Mouse (Mus musculus) gastrocnemius, postnatal 4 days (tissue): ENCODE measurements around the gene Foxr1. TPM values are rescaled to one million over a fixed set of nuclear protein-coding genes. Genes with fewer than 3 reads are reported as not detected.
"Not testable (repeated sequence)": the region's sequence is repeated elsewhere in the genome, so short reads cannot be mapped to it uniquely, and the experiment has no call there.

Experiments
- DNase-seq, 2 experiments: peaks; one replicate each; pipeline ENCODE4 v3.0.0; 2021 to 2022; ENCODE audit warnings: low spot score in 2 of 2, mixed read lengths in 2 of 2
- total RNA-seq, 2 experiments: library from RNA; stranded (reverse); gene quantifications; 2 replicates each; pipeline ENCODE4 v1.2.3; 2021

Foxr1 gene
- total RNA-seq, 2 experiments from 2014 or later: not detected

- DNase-seq: no peak
Observed at GRCm38 (mm10) chr9:44417156-44417891, 23.6 kb downstream of the Foxr1 start.

GRCm38 (mm10) chr9:44412781-44413180 is 28.2 kb downstream of the Foxr1 start:
- no peak for DNase-seq

- DNase-seq: no peak
Observed at GRCm38 (mm10) chr9:44412306-44412705, 28.6 kb downstream of the Foxr1 start.

DNA sequence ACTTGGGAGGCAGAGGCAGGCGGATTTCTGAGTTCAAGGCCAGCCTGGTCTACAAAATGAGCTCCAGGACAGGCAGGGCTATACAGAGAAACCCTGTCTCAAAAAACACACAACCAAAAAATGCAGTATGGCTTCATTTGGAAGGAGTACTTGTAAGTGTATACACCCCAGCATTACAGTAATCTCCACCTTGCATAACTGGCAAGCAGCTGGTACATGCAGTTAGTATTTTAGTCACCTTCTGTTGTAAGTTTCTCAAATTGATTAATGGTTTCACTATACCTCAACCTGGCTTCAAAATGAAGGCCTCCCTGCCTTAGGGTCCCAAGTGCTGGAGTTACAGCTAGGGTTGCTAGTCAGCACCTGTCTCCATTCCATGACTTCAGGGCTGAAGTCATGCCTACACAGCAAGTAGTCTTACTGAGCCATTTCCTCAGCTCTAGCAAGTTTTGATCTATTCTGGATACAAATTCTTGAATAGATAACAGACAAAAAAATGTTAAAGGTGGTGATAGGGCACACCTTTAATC is 29.3 kb downstream of the Foxr1 start:
- DNase-seq: no peak

DNA sequence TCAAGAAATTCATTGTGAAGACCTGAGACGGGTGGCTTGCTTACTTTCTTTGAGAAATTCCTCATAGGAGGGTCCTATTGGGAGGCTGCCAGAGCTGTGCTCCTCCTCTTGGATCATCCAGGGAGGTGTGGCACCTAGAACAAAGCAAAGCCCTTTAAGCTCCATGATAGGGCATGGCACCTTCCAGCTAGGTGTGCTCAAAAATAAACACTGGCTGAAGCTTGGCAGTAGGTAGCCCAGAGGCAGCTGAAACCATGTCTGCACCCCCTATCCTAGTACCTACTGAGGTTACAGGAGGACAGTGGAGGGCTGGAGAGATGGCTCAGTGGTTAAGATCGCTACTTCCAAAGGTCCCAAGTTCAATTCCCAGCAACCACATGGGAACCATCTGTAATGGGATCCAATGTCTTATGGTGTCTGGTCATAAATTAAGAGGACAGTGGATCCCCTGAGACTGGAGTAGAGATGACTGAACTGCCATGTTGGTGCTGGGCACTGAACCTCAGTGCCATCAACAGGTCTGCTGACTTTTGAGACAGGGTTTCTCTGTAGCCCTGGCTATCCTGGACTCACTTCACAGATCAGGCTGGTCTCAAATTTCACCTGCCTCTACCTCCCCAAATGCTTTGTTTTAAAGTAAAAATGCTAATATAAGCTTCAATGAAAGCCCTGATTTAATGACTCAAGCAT is 30.1 kb downstream of the Foxr1 start:
- no peak for DNase-seq

DNA sequence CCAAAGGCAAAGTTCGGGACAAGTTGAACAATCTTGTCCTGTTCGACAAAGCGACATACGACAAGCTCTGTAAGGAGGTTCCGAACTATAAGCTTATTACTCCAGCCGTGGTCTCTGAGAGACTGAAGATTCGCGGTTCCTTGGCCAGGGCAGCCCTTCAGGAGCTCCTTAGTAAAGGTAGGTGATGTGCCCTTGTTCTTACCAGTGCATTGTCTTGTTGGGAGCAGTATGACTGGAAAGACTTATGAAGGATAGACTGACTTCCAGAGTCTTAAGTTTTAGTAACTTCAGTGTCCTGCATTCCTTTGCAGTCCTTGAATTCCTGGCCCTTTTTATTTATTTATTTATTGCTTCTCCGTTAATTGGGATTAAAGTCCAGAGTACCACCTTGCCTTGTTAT is 32.2 kb downstream of the Foxr1 start:
- not testable (repeated sequence) for DNase-seq

- DNase-seq: no peak
Observed at GRCm38 (mm10) chr9:44407752-44408097, 33.2 kb downstream of the Foxr1 start.

- peak; percentile 82 to 93 for DNase-seq
Observed at GRCm38 (mm10) chr9:44406906-44407751, 33.8 kb downstream of the Foxr1 start, which contains the start of the genes Rps25 and Trappc4. TSS of gene Rps25 (plus strand) at chr9:44407139. TSS of gene Trappc4 (minus strand) at chr9:44407600.

- DNase-seq: no peak
Observed at GRCm38 (mm10) chr9:44405011-44405410, 35.9 kb downstream of the Foxr1 start.

GRCm38 (mm10) chr9:44401081-44401480 is 39.9 kb downstream of the Foxr1 start:
- no peak for DNase-seq

DNA sequence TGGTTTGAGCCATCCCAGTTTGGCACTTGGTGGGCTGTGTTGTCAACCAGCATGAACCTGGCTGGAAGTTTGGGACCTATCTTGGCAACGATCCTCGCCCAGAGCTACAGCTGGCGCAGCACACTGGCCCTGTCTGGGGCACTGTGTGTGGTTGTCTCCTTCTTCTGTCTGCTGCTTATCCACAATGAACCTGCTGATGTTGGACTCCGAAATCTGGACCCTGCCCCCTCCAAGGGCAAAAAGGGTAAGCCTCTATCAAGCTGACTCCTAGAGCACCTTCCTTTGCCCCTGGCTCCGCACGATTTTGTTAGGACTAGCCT is 41.2 kb downstream of the Foxr1 start:
- no peak for DNase-seq

- no peak for DNase-seq
Observed at GRCm38 (mm10) chr9:44399114-44399794, 41.7 kb downstream of the Foxr1 start.

GRCm38 (mm10) chr9:44398551-44398950 is 42.4 kb downstream of the Foxr1 start:
- DNase-seq: no peak

DNA sequence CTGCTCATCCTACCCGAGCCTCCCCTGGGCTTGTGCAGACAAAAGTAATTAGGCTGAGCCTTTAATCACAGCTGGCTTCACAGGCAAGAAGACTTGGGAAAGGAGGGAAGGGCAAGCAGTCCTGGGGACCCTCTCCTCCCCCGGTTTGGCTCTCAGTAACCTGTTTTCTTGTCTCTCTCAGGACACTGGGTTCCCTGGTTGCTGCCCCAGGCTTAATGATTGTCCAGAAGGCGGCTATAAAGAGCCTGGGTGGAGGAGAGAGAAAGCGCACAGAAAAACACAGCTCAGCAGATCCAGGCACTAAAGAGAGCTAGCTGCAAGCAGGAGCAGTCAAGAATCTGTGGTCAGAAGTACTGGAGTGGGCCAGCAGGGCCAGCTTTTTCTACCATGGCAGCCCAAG is 42.8 kb downstream of the Foxr1 start:
- no peak for DNase-seq

GRCm38 (mm10) chr9:44396684-44397411 is 44.1 kb downstream of the Foxr1 start, which contains the start of gene Slc37a4:
TSS of gene Slc37a4 (plus strand) at chr9:44396852.
- DNase-seq: peak; percentile 76 to 90

DNA sequence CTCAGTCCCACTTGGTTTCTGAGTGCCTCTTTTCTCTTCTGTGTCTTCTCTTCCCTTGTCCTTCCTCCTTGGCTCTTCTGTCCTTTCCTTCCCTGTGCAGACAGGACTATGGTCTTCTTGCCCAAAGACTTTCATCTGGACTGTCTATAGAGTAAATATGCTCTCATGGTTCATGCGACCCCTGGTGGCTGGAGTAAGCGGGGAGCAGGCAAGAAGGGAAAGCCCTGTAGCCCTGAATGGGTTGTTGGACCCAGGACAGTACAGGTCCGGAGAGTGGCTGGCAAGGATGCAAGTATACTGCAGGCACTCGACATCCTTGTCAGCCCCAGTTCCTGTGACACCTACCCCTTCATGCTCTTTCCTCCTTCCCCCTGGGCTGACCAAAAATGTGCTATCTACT is 49.5 kb downstream of the Foxr1 start:
- DNase-seq: peak; percentile 53 to 80

DNA sequence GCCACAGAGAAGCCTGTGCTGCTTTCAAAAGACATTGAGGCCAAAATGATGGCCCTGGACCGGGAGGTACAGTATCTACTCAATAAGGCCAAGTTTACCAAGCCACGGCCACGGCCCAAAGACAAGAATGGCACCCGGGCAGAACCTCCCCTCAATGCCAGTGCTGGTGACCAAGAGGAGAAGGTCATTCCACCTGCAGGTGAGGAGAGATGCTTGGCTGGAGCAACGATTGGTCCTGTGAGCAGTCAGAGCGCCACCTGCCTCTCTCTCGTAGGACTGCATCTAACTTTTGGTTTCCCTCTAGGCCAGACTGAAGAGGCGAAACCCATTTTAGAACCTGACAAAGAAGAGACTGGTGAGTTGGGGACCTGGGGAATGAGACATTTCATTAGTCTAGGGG is 51.7 kb downstream of the Foxr1 start:
- DNase-seq: peak in 1 of 2 experiments; percentile 30

DNA sequence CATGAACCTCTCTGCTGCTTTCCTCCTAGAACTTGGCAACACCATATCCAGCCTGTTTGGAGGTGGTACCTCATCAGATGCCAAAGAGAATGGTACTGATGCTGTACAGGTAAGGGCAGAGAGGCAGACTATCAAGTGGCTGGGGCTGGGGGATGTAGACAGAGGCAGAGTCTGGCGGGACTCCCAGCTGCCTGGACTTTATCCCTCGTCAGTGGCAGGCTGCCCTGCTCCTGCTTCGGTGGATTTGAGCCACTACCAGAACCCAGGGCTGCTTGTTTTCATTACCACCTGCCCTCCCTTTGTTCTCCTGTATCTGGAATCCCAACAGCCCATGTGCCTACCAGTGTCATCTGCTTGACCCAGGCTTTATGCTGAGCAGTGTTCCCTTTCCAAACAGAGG is 53.7 kb downstream of the Foxr1 start:
- no peak for DNase-seq

GRCm38 (mm10) chr9:44384596-44384995 is 56.3 kb downstream of the Foxr1 start:
- no peak for DNase-seq
